Mouse (Mus musculus) adipose tissue, adult 10 weeks (tissue): ENCODE data around the gene Sergef. TPM values are rescaled to one million over a fixed set of nuclear protein-coding genes. Genes with fewer than 3 reads are reported as not detected.

Source experiments
- polyA plus RNA-seq: library from polyadenylated mRNA; stranded (reverse); fragments of 350-450 nt; fragmentation: Illumina TruSeq; extraction: RNeasy Lipid Tissue Mini Kit (QIAGEN cat#74804); gene quantifications from one replicate; pipeline ENCODE4 v1.2.3, GENCODE M21; 2014; ENCODE audit warnings: low read depth, low replicate concordance

The Sergef gene
- 6.6 TPM for polyA plus RNA-seq

GRCm38 (mm10) chr7:46639692-46640031 lies at the start of gene Sergef:
Gene Sergef (minus strand): TSS chr7:46639807.

GRCm38 (mm10) chr7:46672160-46672672 lies 32.6 kb upstream of the Sergef start, which contains the start of gene Tph1:
Gene Tph1 (minus strand): TSS chr7:46672537.

GRCm38 (mm10) chr7:46396231-46396927 lies 243.2 kb downstream of the Sergef start, which contains the start of gene Kcnc1:
Gene Kcnc1 (plus strand): TSS chr7:46396497.

Other genes with a start within 250 kb of the Sergef start
- not detected for gene Kcnc1, start 243.3 kb downstream of the Sergef start, polyA plus RNA-seq
- 0.60 TPM for gene Tph1, start 32.7 kb upstream of the Sergef start, polyA plus RNA-seq
- 6.0 TPM for gene Saal1, start 70.9 kb upstream of the Sergef start, polyA plus RNA-seq
- 8.2 TPM for gene Saa3, start 75.9 kb upstream of the Sergef start, polyA plus RNA-seq
- gene Saa4, start 92.8 kb upstream of the Sergef start, polyA plus RNA-seq, result not detected
- gene Saa1, start 103.2 kb upstream of the Sergef start, polyA plus RNA-seq, result 0.63 TPM
- not detected for gene Saa2, start 112.0 kb upstream of the Sergef start, polyA plus RNA-seq
- 26.3 TPM for gene Hps5, start 156.3 kb upstream of the Sergef start, polyA plus RNA-seq
- gene Gtf2h1, start 156.3 kb upstream of the Sergef start, polyA plus RNA-seq, result 25.4 TPM
- gene Ldha, start 201.7 kb upstream of the Sergef start, polyA plus RNA-seq, result 398 TPM
- gene Ldhc, start 221.4 kb upstream of the Sergef start, polyA plus RNA-seq, result 73.9 TPM